Mouse (Mus musculus) activated CD4-positive, CD25-positive, alpha-beta regulatory T cell, adult 9 weeks (primary cell): ENCODE results near the gene Lypd6b. TPM values are rescaled to one million over a fixed set of nuclear protein-coding genes. Genes with fewer than 3 reads are reported as not detected.

Experiments used
- polyA plus RNA-seq: library from polyadenylated mRNA; unstranded; fragments of 100-300 nt; shearing (Covaris generic); gene quantifications from one replicate; pipeline ENCODE4 v1.2.1, GENCODE M21; 2017

Gene Lypd6b
- polyA plus RNA-seq = 0.71 TPM

GRCm38 (mm10) chr2:49787376-49788050, at the start of gene Lypd6b:
TSS of gene Lypd6b (plus strand) at chr2:49787688.

Other genes starting within 250 kb of the Lypd6b start
- 2.5 TPM for gene Kif5c, start 168.4 kb upstream of the Lypd6b start, polyA plus RNA-seq